Mouse (Mus musculus): Measurements from ENCODE around the gene Fbxo17.

DNA sequence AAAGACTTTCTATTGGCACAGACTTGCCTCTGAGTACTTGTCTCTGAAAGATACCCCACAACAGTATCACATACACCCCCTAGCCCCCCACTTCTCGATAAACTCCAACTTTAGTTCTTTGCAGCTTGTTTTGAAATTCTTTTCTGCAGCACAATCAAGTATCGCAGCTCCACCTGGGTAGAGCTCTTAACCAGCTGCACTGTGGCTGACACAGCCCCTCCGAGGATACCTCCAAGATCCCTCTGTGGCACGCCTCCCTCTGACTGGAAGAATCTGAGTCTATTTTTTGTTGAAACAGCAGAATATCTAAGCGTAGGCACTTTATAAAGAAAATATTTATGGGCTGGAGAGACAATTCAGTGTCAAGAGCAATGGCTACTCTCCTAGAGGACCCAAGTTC, 44.3 kb upstream of the Fbxo17 start:
- TF ChIP-seq CTCF (IDR thresholded peaks at IDR 0.05; ENCODE audit: borderline replicate concordance, control insufficient read depth, extremely low read depth, insufficient read depth, low read length, poor library complexity) (no peak), POLR2A (IDR thresholded peaks at IDR 0.05; ENCODE audit: control insufficient read depth, extremely low read depth, insufficient read depth, low read length, poor library complexity) (no peak)
